Mouse (Mus musculus): Measurements from ENCODE around the gene Capn3. TPM values are rescaled to one million over a fixed set of nuclear protein-coding genes. Genes with fewer than 3 reads are reported as not detected.

Gene Capn3
- polyA plus RNA-seq, 1 experiment from 2014 or later = 5.5 TPM

DNA sequence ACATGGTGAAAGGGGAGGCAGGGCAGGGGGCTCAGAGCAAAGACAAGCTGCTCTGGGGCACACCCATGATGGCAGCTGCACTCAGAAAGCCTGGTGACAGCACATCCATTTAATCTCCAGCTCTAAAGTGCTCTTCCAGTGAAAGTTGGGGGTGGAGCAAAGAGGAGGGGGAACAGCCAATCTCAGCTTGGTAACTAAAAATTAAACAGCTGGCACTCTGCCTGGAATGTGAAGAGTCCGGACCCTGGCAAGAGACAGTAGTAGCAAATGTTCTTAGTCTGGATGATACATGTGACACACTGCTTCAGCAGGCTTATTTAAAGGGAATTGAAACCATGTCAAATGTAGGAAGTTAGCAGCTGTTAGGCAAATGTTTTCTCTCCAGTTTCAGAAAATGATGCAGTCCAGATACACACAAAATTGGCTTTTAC, 84.0 kb downstream of the Capn3 start:
- Histone ChIP-seq H3K9me3 (replicated peaks) (no peaks in the 10 kb centered on the region), H3K27me3 (ENCODE audit: low read depth, poor library complexity, severe bottlenecking) (no peaks in the 10 kb centered on the region), H3K4me3 (no peak overlapping the region), H3K27ac (replicated peaks) (no peak overlapping the region), H3K36me3 (peaks cover 56% of the 10 kb centered on the region), H3K4me1 (no peaks in the 10 kb centered on the region)
- DNase-seq (ENCODE audit: low spot score) = no peak
- 80% methylated on average over 1 of the region's 1 CpGs for WGBS

DNA sequence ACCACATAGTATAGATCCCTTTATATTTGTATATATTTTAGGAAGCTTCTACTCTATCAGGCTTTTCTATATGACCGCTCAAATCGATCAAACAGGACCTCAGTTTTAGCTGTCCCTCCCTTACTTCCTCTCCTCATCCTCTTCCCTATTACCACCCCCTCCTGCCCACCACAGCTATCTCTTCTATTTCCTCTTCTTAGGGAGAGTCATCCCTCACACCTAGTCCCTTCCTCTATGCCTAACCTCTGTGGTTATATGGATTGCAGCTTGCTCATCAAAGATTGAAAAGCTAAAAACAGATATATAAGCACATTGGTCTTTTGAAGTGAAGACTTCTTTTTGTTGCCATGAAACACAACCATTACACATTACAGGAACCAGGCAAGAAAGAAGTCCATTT, 88.9 kb downstream of the Capn3 start:
- 95% methylated on average over 2 of the region's 2 CpGs for WGBS
- Histone ChIP-seq H3K4me3 (no peak overlapping the region), H3K36me3 (peaks cover 65% of the 10 kb centered on the region), H3K27me3 (ENCODE audit: low read depth, poor library complexity, severe bottlenecking) (no peaks in the 10 kb centered on the region), H3K9me3 (replicated peaks) (no peaks in the 10 kb centered on the region), H3K4me1 (no peaks in the 10 kb centered on the region), H3K27ac (replicated peaks) (no peak overlapping the region)
- no peak for DNase-seq (ENCODE audit: low spot score)

Other genes with a start within 250 kb of the Capn3 start
- 0.07 TPM in 1 of 2 replicates, not detected in the other for gene Pla2g4e, start 210.7 kb upstream of the Capn3 start, polyA plus RNA-seq (2016; fragmentation: Nextera tagmentation; extraction: Ambion mirVana)
- gene Pla2g4d, start 166.8 kb upstream of the Capn3 start, polyA plus RNA-seq (2016; fragmentation: Nextera tagmentation; extraction: Ambion mirVana) = 0.02 TPM in 1 of 2 replicates, not detected in the other
- not detected in 2 replicates for gene Pla2g4f, start 141.9 kb upstream of the Capn3 start, polyA plus RNA-seq (2016; fragmentation: Nextera tagmentation; extraction: Ambion mirVana)
- gene Vps39, start 102.9 kb upstream of the Capn3 start, polyA plus RNA-seq (2016; fragmentation: Nextera tagmentation; extraction: Ambion mirVana) = 24.9 and 33.1 TPM in 2 replicates
- gene Ganc, start 52.1 kb upstream of the Capn3 start, polyA plus RNA-seq (2016; fragmentation: Nextera tagmentation; extraction: Ambion mirVana) = 7.1 and 8.7 TPM in 2 replicates
- gene Tmem87a, start 51.9 kb upstream of the Capn3 start, polyA plus RNA-seq (2016; fragmentation: Nextera tagmentation; extraction: Ambion mirVana) = 5.6 and 6.1 TPM in 2 replicates
- 69.7 and 76.2 TPM in 2 replicates for gene Zfp106, start 107.8 kb downstream of the Capn3 start, polyA plus RNA-seq (2016; fragmentation: Nextera tagmentation; extraction: Ambion mirVana)
- 53.8 and 58.3 TPM in 2 replicates for gene Snap23, start 111.7 kb downstream of the Capn3 start, polyA plus RNA-seq (2016; fragmentation: Nextera tagmentation; extraction: Ambion mirVana)
- 41.0 and 41.6 TPM in 2 replicates for gene Haus2, start 153.4 kb downstream of the Capn3 start, polyA plus RNA-seq (2016; fragmentation: Nextera tagmentation; extraction: Ambion mirVana)
- gene Lrrc57, start 153.5 kb downstream of the Capn3 start, polyA plus RNA-seq (2016; fragmentation: Nextera tagmentation; extraction: Ambion mirVana) = 31.1 and 33.7 TPM in 2 replicates
- gene Stard9, start 173.1 kb downstream of the Capn3 start, polyA plus RNA-seq (2016; fragmentation: Nextera tagmentation; extraction: Ambion mirVana) = 2.1 and 2.2 TPM in 2 replicates

Data from midbrain, embryonic 10.5 days (tissue).